Mouse (Mus musculus): ENCODE results near the gene Tmem116.

- TF ChIP-seq CTCF (IDR thresholded peaks at IDR 0.05; ENCODE audit: borderline replicate concordance, extremely low read depth, insufficient read depth, insufficient read length) (no peak), POLR2A (IDR thresholded peaks at IDR 0.05; ENCODE audit: borderline replicate concordance, extremely low read depth, insufficient read depth, insufficient read length, poor library complexity, severe bottlenecking) (no peak)
Observed at GRCm38 (mm10) chr5:121422787-121423186, 28.9 kb upstream of the Tmem116 start.

Data from brain, embryonic 14.5 days (tissue).